Mouse (Mus musculus) kidney, adult 2 months (tissue): ENCODE data around the gene Nemp1.

Experiments used
- CTCF ChIP-seq: fragments of 200-500 bp; conservative IDR thresholded peaks from 2 replicates; pipeline ENCODE4 v1.5.1; 2011; ENCODE audit warnings: low read depth, mild to moderate bottlenecking, control low read depth, low read length, moderate library complexity, mixed read lengths; ENCODE audit not compliant: insufficient read depth, insufficient read length
- POLR2A ChIP-seq: fragments of 200-500 bp; IDR thresholded peaks from one replicate; pipeline ENCODE4 v1.6.1; 2011; ENCODE audit warnings: low read depth, low read length, control low read depth

GRCm38 (mm10) chr10:127674794-127675522, 8.3 kb downstream of the Nemp1 start:
- TF ChIP-seq CTCF (peak; percentile 96), POLR2A (no peak)
